Mouse (Mus musculus): Measurements from ENCODE around the gene Tor1aip1.

DNA sequence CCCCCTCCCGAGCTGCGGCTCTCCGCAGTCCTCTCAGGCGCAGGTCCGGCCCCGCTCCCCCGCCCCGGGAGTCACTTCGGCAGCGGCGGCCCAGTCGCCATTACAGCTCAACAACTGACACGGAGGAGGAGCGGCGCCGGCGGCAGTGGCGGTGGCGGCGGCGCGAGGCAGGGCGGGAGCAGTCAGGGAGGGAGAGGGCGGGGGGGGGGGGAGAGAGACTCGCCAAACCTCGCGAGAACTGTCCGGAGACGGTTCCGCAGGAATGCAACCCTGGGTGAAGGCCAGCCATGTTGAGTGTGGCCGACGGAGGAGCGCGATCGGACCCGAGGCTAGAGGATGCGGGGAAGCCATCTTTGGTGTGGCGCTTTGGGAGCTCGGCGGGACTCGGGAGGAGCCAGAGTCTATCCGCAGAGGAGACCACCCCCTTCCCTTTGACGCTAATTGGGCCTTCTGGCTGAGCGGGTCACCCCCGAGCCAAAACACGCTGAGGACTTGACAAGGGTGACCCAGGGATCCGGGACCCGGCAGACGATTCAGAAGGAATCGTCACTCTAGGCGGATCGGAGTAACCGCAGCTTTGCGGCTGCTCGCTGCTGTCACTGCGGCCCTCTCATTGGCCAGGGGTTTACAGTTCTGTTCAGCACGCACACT lies 63.1 kb downstream of the Tor1aip1 start, which contains the start of gene Cep350:
- no peak for TF ChIP-seq GATA1 (IDR thresholded peaks at IDR 0.05; ENCODE audit: low read length)
- TF ChIP-seq TAL1 (IDR thresholded peaks at IDR 0.05; ENCODE audit: low read length) = no peak

All from erythroblast, embryonic 14.5 days (primary cell).